Mouse (Mus musculus) adrenal gland, postnatal 36 days (tissue): ENCODE measurements around the gene Srrt. TPM values are rescaled to one million over a fixed set of nuclear protein-coding genes. Genes with fewer than 3 reads are reported as not detected.

Experiments used
- DNase-seq, 2 experiments: peaks; one replicate each; pipeline ENCODE4 v3.0.0; 2021; ENCODE audit warnings: mixed read lengths in 1 of 2
- long read RNA-seq, 2 experiments: library from polyadenylated mRNA; stranded (forward); transcript quantifications; one replicate each; pipeline ENCODE4 v2.0.0; 2021; ENCODE audit warnings: borderline sequencing depth in 2 of 2
- total RNA-seq, 2 experiments: library from RNA; stranded (reverse); gene quantifications; 2 replicates each; pipeline ENCODE4 v1.2.3; 2021

Srrt gene
- 100 to 1,000 TPM; 103 to 167 TPM for total RNA-seq
- long read RNA-seq, experiment 1, transcript Srrt-212 (20 exons, 2,988 nt) = minor isoform, 9 of 64 reads
- long read RNA-seq, experiment 1, transcript Srrt-201 (20 exons, 3,024 nt) = major isoform, 17 of 64 reads
- long read RNA-seq, experiment 1, partial matches to known transcripts = 23 of 64 reads
- long read RNA-seq, experiment 1, other reads (novel, unspliced or antisense) = 14 of 64 reads
- long read RNA-seq, experiment 2, transcript Srrt-201 (20 exons, 3,024 nt) = major isoform, 11 of 30 reads
- long read RNA-seq, experiment 2, transcript Srrt-212 (20 exons, 2,988 nt) = minor isoform, 6 of 30 reads
- long read RNA-seq, experiment 2, partial matches to known transcripts = 10 of 30 reads
- long read RNA-seq, experiment 2, other reads (novel, unspliced or antisense) = 2 of 30 reads

DNA sequence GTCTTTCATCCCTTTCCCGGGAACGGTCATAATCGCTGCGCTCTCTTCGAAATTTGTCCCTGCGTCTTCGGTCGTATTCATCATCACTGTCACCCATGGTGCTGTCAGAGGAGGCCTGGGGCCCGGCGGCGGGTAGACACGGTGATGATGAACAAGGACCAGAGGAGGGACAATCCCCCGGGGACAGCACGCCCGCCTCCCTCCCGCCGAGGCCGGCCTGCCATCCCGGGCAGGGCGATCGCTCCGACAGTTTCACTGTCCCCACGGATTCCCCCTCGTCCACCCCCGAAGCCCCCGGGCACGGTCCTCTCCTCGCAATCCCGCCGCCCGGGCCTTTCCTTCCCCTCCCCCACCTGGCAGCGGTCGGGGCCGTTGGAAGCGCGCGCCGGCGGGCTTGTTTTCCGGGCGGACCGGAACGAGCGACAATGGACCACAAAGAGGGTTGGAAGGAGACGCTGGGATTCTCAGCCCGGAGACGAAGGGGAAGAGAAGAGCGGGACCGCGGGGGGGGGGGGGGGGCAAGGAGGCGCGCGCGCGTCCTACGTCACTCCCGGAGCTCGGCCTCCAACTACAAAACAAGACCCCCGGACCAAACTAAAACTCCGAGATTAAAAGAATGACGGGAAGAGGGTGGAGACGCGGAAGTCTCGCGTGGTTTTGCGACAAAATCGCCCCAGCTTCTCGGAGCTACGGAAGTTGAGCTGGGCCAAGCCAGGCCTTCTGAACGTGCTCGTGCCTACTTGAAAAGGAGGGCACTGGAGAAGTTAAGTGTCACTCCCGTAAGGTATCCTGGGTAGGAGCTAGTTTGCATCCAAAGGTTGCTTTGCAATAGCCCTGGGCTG, at the start of gene Srrt:
Srrt (minus strand) TSS at position 604 of the 842 bp plus-strand sequence.
- DNase-seq = peak; percentile 92

GRCm38 (mm10) chr5:137354091-137354490, 46.6 kb upstream of the Srrt start:
- no peak for DNase-seq

- DNase-seq = peak; percentile 22 to 53
Measured at GRCm38 (mm10) chr5:137352011-137352975, 44.8 kb upstream of the Srrt start.

DNA sequence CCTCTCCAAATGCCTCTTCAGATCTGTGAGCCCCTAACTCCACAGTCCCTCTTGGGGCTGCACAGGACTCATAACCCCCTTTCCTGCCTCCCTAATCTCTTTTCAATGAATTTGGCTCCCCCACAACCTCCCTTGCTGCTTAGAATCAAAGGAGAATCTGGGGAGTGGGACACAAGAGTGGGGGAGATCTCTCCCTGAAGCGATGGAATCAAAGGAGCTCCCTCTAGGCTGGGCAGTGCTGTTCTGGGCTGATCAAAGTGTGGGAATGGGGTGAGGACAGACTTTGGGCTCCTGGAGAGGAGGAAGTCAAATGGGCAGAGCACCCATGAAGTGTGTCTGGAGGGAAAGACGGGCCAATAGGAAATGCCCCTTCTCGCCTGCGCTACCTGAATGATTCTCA, 43.9 kb upstream of the Srrt start:
- DNase-seq = no peak

GRCm38 (mm10) chr5:137351058-137351380, 43.5 kb upstream of the Srrt start:
- no peak for DNase-seq

- DNase-seq = no peak
Measured at GRCm38 (mm10) chr5:137350205-137351057, 43.0 kb upstream of the Srrt start.

GRCm38 (mm10) chr5:137349384-137350204, 42.1 kb upstream of the Srrt start, which contains the start of gene Ephb4:
Ephb4 (plus strand) TSS chr5:137350109.
- DNase-seq = peak; percentile 96 to 97

GRCm38 (mm10) chr5:137348482-137349383, 41.3 kb upstream of the Srrt start:
- peak; percentile 80 to 89 for DNase-seq

DNA sequence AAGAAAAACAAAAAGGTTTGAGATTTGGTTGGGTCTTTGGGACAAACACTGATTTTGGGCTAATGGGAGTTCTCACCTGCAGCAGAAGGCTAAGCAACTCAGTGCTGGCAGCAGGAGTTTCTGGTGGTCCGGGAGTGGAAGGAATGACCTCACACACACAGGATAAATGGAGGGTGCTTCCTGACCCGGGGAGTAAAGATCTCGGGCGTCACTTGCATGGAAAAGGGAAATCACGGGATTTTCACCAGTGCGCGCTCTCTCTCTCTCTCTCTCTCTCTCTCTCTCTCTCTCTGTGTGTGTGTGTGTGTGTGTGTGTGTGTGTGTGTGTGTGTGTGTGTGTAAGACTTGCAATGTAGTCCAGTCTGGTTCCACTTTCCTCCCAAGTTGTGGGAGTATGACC, 40.4 kb upstream of the Srrt start:
- peak; percentile 30 to 41 for DNase-seq

- no peak for DNase-seq
Measured at GRCm38 (mm10) chr5:137346983-137347382, 39.5 kb upstream of the Srrt start.

DNA sequence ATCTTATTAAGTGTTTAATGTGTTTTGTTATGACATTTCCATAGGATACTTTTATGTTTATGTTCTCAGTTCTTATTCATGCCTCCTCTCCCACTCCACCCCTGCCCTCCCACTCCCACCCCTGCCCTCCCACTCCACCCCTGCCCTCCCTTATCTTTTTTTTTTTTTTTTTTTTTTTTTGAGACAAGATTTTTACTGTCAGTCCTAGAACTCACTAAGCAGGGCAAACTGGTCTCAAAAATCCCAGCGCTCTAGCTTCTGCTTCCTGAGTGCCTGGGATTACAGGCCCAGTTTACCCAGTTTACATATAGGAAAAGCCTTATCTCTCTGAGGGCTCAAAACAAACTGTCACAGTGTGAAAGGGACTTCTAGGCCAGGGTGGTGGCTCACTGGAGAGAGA, 38.9 kb upstream of the Srrt start:
- DNase-seq = no peak

DNA sequence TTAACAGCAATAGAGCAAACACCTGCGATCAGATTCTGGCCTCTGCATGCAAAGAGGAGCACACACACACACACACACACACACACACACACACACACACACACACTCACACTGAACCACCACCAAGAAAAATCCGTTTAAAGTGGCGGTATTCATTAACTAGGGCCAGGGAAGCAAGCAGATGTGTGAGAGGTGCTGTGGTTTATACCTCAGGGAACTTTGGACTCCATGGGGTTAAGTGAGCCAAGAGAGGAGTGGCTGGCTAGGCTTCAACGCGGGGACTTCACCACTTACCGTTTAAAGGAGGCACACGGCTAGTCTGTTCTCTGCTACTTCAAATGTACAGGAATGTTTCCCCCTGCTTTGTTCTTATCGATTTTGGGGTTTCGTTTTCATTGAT, 38.3 kb upstream of the Srrt start:
- no peak for DNase-seq

GRCm38 (mm10) chr5:137343869-137344268, 36.4 kb upstream of the Srrt start:
- DNase-seq = no peak

- no peak for DNase-seq
Measured at GRCm38 (mm10) chr5:137343412-137343811, 35.9 kb upstream of the Srrt start.

GRCm38 (mm10) chr5:137342407-137343012, 35.0 kb upstream of the Srrt start:
- DNase-seq = no peak

DNA sequence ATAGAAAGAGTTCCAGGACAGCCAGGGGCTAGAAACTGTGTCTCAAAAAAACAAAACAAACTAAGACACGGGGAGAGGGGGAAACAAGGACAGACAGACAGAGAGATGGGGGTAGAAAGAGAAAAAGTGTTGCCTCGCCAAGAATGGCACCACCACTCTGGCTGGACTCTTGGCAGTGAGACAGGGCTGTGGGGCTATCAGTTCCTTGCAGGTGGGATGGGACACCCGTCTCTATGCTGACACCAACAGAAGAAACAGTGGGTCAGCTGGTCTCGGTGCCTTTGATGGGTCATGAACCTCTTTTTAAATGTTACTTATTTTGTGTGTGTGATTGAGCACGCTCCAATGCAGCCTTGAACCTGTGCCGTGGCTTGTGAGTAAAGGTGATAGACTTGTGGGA, 32.7 kb upstream of the Srrt start:
- no peak for DNase-seq

DNA sequence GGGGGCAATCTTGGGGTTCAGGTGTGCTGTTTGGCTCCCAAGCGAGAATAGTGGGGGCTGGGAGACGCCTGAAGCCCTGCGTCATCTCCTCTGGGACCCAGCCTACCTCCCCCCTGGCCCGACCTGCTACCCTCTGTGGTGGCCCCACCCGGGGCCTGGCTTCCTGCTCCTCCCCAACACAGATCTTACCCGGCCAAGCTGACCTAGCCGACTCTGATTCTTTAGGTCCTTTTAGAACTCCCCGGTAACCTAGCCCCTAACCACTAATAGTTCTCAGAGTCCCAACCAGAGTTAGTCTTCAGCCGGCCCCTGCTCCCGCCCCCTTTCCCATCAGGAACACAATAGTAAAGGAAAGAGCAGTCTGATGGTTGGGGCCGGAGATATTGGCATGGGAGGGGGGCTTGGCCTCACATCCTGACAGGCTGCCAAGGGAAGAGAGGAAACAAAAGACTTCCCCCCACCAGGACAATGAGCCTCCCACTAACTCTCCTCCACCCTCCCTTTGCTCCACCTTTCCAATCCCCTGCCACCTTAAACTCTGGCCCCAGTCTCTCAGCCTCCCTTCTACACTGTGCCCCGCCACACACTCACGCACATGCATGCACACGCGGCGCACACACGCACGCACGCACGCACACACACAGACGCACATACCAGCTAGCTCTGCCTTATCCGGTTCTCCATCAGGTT, 32.0 kb upstream of the Srrt start:
- peak; percentile 42 to 67 for DNase-seq
